Mouse (Mus musculus) left cerebral cortex, postnatal 4 days (tissue): ENCODE results near the gene Mvk. TPM values are rescaled to one million over a fixed set of nuclear protein-coding genes. Genes with fewer than 3 reads are reported as not detected.
A peak's percentile ranks its signal among the peaks of the same experiment; 100 is the strongest.

ENCODE experiments used
- DNase-seq: peaks from one replicate; pipeline ENCODE4 v3.0.0-alpha.2; 2022
- intact Hi-C: fragments of 180-260 bp; cut with DNase I; formaldehyde crosslinking; loops from one replicate; pipeline ENCODE4 v1.15.1; 2025
- total RNA-seq, 2 experiments: library from RNA; stranded (reverse); gene quantifications; 2 replicates each; pipeline ENCODE4 v1.2.3; 2021

Mvk gene
- 10 to 100 TPM; 72.5 to 75.3 TPM for total RNA-seq

DNA sequence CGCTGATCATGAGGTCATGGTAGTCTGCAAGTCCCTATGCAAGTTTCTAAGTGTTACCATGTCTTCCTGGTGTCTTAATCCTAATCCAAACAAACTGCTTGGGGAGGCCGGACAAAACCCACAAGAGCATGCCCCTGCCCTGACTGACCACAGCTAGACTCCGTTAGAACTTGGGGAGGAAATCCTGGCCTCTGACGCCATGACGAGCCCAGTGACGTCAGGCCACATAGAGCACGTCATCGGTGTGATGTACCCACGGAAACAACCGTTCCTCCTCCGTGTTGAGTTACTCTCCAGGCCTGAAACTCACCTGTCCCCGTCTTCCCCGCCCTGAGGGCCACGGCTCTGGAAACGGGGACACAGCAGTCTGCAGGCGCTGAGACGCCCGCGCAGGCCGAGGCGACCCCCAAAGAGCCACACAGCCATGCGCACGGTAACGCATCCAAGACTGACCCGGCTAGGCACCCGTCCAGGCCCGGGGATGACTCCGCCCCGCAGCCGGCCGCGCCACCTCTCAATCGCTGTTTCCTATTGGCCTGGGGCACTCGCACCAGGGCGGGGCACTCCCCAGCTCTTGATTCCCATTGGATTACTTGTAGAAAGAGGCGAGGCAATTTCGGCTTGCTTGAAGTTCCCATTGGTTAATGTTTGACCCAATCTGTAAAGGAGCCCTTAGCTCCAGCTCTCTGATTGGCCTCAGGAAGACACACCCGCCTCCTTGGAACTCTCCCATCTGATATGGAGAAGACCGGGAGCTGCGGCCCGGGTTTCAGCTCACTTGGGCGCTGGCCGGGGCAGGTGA, at the start of gene Mvk, which contains the start of gene Mmab:
Gene Mvk (plus strand): TSS at position 704 of the 802 bp plus-strand sequence.
Gene Mmab (minus strand): TSS at position 495 of the 802 bp plus-strand sequence.
- DNase-seq: peak; percentile 99
- intact Hi-C loops: no loop called here

DNA sequence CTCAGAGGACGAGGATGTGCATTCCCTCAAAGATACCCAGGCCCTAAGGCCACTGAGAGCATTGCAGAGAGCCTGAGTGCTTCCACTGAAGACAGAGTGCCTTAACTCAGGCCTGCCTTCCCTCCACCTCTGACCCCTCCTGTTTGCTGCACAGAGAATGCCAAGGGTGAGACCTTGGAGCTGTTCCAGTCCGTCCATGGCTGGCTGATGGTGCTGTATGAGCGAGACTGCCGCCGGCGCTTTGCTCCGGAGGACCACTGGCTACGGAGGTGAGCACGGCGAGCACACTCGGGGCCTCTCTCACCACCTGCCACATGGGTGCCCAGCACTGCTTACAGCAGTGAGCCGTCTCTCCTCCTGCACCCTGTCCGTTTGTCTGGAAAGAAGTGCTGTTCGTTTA, 37.5 kb upstream of the Mvk start:
- intact Hi-C loops: no loop called here
- no peak for DNase-seq

DNA sequence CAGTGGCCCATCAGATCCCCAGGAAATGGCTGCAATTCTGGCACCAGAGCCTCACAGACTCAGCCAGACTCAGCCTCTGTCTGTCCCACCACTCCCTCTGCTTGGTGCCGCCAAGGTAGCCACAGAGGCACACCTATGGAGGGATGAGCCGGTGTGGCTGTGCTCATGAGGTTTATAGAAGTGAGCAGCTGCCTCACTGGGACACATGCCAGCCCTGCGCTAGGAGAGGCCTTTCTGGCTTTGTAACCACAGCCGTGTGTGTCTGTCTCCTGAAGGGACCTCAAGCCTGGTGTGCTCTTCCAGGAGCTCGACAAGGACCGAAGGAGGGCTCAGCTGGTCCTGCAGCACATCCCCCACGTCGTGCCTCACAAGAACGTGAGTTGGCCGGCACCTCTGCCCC, 36.8 kb upstream of the Mvk start:
- intact Hi-C loops: no loop called here
- peak; percentile 56 for DNase-seq

DNA sequence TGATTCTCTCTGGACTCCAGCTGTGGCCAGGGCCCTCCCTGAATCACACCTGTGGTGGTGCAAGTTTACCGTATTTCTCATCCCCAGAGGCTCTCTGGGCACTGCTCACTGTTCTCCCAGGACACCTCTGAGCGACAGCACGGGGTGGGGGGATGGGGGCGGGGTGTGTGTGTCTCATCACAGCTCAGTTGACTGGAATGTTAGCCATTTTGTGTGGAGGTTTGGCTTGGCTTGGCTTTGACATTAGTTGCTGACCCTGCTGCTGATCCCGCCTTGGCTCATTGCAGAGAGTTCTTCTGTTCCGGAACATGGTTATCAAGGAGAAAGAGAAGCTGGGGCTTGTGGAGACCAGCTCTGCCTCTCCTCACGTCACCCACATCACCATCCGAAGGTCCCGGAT, 36.3 kb upstream of the Mvk start:
- intact Hi-C loops: no loop called here

GRCm38 (mm10) chr5:114408846-114409245, 35.2 kb upstream of the Mvk start:
- DNase-seq: no peak
- intact Hi-C loops: no loop called here

More for the DNA sequence above, 36.3 kb upstream of the Mvk start:
- no peak for DNase-seq

DNA sequence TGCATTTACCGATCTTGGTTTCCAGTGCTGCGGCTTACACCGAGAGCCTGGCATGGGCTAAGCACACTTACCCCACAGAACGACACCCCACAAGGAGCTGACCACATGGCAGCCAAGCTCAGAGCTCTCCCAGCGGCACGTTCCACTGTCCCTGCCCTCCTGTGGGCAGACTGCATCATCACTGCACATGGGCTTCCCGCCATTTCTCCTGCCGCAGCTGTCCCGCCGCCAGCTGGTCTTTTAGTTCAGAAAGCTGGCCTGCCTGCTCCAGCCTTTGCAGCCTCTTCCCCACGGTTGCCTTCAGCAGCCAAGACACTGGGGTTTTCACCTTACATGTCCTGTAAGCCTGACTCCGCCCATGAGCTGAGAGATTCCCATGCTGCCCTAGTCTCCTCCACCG, 33.6 kb upstream of the Mvk start:
- peak; percentile 53 for DNase-seq
- intact Hi-C loops: no loop called here

DNA sequence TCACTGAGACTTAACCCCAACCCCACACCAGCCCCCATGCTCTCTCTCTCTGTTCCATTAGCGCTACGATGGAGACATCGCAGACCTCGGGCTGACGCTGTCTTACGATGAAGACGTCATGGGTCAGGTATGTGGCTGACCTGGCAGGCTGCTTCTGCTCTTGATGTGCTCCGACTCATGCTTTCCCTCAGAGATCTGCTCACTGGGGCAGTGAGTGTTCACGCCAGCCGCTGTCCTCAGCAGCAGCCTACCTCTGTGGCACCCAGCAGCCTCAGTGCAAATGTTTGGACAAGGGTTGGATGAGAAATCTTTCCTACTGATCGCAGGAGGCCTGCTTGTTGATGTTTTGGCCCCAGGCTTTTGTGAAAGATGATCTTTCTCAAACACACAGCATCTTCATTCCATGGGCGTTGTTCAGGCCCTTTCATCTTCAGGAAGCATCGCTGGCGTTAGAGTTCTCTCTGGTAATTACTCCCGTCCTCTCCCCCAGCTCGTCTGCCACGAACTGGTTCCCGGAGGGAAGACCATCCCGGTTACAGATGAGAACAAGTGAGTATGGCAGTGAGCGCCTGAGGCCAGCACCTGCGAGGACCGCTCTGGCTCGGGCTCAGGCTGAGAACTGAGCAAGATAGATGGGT, 31.6 kb upstream of the Mvk start:
- DNase-seq: no peak
- intact Hi-C loops: no loop called here

- no peak for DNase-seq
- intact Hi-C loops: no loop called here
Measured at GRCm38 (mm10) chr5:114413067-114413735, 30.9 kb upstream of the Mvk start.

GRCm38 (mm10) chr5:114415606-114416005, 28.5 kb upstream of the Mvk start:
- DNase-seq: no peak
- intact Hi-C loops: no loop called here

DNA sequence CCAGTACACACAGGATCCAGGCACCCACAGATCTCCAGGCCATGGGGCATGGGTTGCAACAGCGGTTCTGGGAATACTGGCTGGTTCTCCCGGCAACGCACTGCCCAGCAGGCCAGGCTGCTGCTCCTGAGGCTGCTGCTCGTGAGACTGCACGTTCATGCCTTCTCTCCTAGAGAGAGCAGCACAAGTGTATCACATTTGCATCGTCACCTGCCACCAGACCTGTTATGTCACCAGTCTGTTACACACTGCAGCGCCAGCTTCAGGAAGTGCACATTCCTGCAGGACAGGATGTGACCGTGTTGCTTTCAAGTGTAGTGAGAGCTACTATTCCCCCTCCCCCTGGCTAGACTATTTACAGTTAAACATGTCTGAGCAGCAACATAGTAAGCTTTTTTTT, 27.2 kb upstream of the Mvk start:
- intact Hi-C loops: no loop called here
- DNase-seq: no peak

DNA sequence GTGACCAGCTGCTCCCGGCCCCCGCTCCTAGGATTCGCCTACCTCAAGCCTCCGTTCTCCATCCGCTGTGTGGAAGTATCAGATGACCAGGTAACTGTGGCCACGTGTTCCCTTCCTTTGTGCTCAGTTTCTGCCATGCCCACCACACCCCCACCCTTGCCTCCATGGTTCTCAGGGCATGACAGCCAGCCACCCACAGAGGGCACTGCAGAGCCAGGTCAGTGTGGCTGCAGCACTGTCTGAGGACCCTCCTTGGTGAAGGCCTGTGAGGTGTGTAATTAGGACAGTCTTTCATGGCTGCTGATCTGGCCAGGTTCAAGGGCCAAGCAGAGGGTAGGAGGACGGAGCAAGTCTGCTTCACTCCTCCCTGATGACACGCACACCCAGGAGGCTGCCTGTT, 25.5 kb upstream of the Mvk start:
- intact Hi-C loops: no loop called here

GRCm38 (mm10) chr5:114421561-114422298, 22.3 kb upstream of the Mvk start:
- no peak for DNase-seq
- intact Hi-C loops: no loop called here

More for the DNA sequence above, 25.5 kb upstream of the Mvk start:
- DNase-seq: peak; percentile 52

- intact Hi-C loops: no loop called here
- DNase-seq: no peak
Measured at GRCm38 (mm10) chr5:114422591-114422990, 21.5 kb upstream of the Mvk start.

DNA sequence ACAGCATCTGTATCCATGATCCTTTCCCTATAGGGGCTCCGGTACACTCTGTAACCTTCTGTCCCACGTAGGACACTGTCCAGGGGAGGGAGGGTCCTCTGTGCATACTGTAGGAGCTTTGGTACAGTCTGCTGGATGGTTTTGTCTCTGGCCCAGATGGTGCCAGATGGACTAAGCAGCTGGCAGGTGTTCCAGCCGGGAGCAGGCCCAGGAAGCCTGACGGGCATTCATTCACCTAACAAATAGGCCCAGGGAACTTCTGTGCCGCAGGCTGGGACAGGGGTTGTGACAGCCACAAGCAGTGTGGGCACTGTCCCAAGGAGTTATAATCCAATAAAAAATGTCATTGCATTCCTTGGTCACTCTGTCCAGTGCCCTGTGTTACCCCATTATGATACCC, 20.1 kb upstream of the Mvk start:
- peak; percentile 38 for DNase-seq
- intact Hi-C loops: no loop called here

- no peak for DNase-seq
- intact Hi-C loops: no loop called here
Measured at GRCm38 (mm10) chr5:114426732-114427131, 17.3 kb upstream of the Mvk start.

- DNase-seq: peak; percentile 65
- intact Hi-C loops: no loop called here
Measured at GRCm38 (mm10) chr5:114428621-114429020, 15.4 kb upstream of the Mvk start.

- intact Hi-C loops: loop anchor here (5.0 kb wide), 1 partner anchor 437 kb away; the partner anchor contains the start of gene Ssh1
- peak; percentile 60 for DNase-seq
Measured at GRCm38 (mm10) chr5:114429781-114430180, 14.3 kb upstream of the Mvk start.

DNA sequence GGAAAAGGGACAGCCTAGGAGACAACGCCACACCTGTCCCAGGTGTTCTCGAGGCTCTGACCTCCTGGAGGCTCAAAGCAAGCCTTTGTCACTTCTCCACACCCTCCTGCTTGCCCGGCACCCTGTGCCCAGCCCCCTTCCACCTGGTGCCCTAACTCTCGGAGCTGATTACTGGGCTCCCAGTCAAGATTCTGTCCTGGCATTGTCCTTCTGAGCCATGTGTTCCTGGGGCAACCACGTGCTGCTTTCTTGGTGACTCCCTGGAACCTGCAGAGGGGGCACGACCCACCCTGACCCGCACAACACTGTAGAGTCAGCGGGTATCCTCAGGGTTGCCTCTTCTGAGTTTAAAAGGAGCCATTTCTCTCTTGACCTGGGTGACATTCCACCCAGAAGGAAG, 9.7 kb upstream of the Mvk start:
- intact Hi-C loops: loop anchor here (5.0 kb wide), 1 partner anchor 442 kb away; the partner anchor contains the start of gene Ssh1

GRCm38 (mm10) chr5:114435588-114435987, 8.5 kb upstream of the Mvk start:
- intact Hi-C loops: no loop called here
- no peak for DNase-seq

More for the DNA sequence above, 9.7 kb upstream of the Mvk start:
- DNase-seq: no peak

- intact Hi-C loops: no loop called here
- DNase-seq: no peak
Measured at GRCm38 (mm10) chr5:114444368-114444692, 261 bp downstream of the Mvk start.

DNA sequence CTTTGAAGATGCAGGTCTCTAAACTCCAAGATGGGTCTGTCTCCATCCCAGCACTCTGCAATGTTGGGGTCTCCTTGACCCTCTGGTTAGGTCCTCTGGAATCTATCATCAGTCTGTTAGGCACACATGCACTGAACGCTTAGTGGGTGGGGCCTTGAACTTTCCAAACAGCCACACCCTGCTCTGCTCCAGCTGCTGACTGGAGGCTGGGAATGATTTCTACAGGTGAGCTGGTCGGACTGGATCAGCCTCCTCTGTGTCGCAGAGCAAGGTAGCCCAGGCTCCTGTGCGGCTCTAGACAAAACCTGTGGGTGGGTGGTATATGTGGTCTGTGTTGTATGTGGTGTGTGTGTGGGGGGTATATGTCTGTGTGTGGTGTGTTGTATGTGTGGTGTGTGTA, 4.9 kb downstream of the Mvk start:
- no peak for DNase-seq
- intact Hi-C loops: no loop called here
